Mouse (Mus musculus) midbrain, embryonic 15.5 days (tissue): ENCODE measurements around the gene Fars2. TPM values are rescaled to one million over a fixed set of nuclear protein-coding genes. Genes with fewer than 3 reads are reported as not detected.

Experiments used
- ATAC-seq: fragments of 200-750 bp; cut with Nextera tagmentation; replicated peaks from 2 replicates; pipeline ENCODE4 v1.8.0; 2017; ENCODE audit warnings: moderate TSS enrichment
- H3K27ac ChIP-seq: fragments of 300-500 bp; sonication (generic); 2 replicates; pipeline ENCODE4 v1.5.1; 2015; ENCODE audit warnings: mild to moderate bottlenecking, inconsistent platforms
- H3K27me3 ChIP-seq: fragments of 300-500 bp; sonication (generic); replicated peaks from 2 replicates; pipeline ENCODE4 v1.6.1; 2015; ENCODE audit warnings: inconsistent platforms
- H3K36me3 ChIP-seq: fragments of 300-500 bp; sonication (generic); replicated peaks from 2 replicates; pipeline ENCODE4 v1.6.1; 2015; ENCODE audit warnings: inconsistent platforms
- H3K4me1 ChIP-seq: fragments of 300-500 bp; sonication (generic); 2 replicates; pipeline ENCODE4 v1.6.1; 2015; ENCODE audit warnings: inconsistent platforms
- H3K4me2 ChIP-seq: fragments of 300-500 bp; sonication (generic); 2 replicates; pipeline ENCODE4 v1.6.1; 2015; ENCODE audit warnings: inconsistent platforms, mild to moderate bottlenecking, moderate library complexity
- H3K4me3 ChIP-seq: fragments of 300-500 bp; sonication (generic); 2 replicates; pipeline ENCODE4 v1.5.1; 2015; ENCODE audit warnings: mild to moderate bottlenecking, inconsistent platforms
- H3K9ac ChIP-seq: fragments of 300-500 bp; sonication (generic); 2 replicates; pipeline ENCODE4 v1.6.1; 2015; ENCODE audit warnings: mild to moderate bottlenecking, inconsistent platforms
- H3K9me3 ChIP-seq: fragments of 300-500 bp; sonication (generic); 2 replicates; pipeline ENCODE4 v1.6.1; 2016; ENCODE audit warnings: inconsistent platforms
- WGBS: fragments of 180-500 bp; shearing (Covaris S2); methylation state at CpG from one replicate; pipeline ENCODE4 v1.1.7; 2015; ENCODE audit warnings: mixed read lengths; 5-methylcytosine and 5-hydroxymethylcytosine counted together
- polyA plus RNA-seq: library from polyadenylated mRNA; unstranded; fragments of >200 nt; fragmentation: Nextera tagmentation; extraction: Ambion mirVana; gene quantifications from 2 replicates; pipeline ENCODE4 v1.2.1, GENCODE M21; 2015

Gene Fars2
- polyA plus RNA-seq, 1 experiment from 2014 or later = 24.2 TPM

DNA sequence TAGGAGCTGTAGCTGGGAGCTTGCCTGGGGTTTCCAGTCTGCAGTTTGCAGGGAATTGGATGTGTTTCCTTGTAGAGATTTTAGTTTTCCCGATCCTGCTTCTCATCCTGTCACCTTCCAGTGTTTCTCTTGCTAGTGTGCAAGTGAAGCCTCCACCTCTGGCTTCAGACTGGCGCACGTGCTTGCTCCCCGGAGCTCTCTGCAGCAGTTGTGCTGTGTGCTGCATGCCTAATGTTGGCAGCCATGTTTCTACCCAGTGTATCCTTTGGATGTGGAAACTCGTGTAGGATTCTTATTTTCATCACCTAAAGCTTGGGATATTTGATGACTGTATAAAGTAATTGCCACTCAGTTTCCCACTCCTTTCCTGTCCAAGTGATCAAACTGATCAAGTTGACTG, 140.0 kb downstream of the Fars2 start:
- peak overlapping the region; percentile 59; the same call in 1 of the 2 replicates for H3K27ac ChIP-seq
- no peaks in the 10 kb centered on the region for H3K4me1 ChIP-seq
- H3K4me3 ChIP-seq = no peak overlapping the region
- H3K9ac ChIP-seq = no peak overlapping the region
- H3K9me3 ChIP-seq = no peaks in the 10 kb centered on the region
- 0 out of 2 replicates have a peak overlapping the region, but pooled peaks have one; percentile 22 for H3K4me2 ChIP-seq
- no peaks in the 10 kb centered on the region for H3K27me3 ChIP-seq
- WGBS = 55% methylated on average over 5 of the region's 5 CpGs
- H3K36me3 ChIP-seq = no peaks in the 10 kb centered on the region
- peak; percentile 86; the same call in 1 of the 2 replicates for ATAC-seq

- H3K9me3 ChIP-seq = no peaks in the 10 kb centered on the region
- no peak overlapping the region for H3K4me2 ChIP-seq
- H3K27me3 ChIP-seq = no peaks in the 10 kb centered on the region
- no peak overlapping the region for H3K4me3 ChIP-seq
- H3K9ac ChIP-seq = no peak overlapping the region
- 79% methylated on average over 1 of the region's 1 CpGs for WGBS
- ATAC-seq = no peak
- no peak overlapping the region for H3K27ac ChIP-seq
- no peaks in the 10 kb centered on the region for H3K36me3 ChIP-seq
- H3K4me1 ChIP-seq = peaks cover 10% of the 10 kb centered on the region
These were observed 142.5 kb downstream of the Fars2 start for GRCm38 (mm10) chr13:36259754-36260153.

DNA sequence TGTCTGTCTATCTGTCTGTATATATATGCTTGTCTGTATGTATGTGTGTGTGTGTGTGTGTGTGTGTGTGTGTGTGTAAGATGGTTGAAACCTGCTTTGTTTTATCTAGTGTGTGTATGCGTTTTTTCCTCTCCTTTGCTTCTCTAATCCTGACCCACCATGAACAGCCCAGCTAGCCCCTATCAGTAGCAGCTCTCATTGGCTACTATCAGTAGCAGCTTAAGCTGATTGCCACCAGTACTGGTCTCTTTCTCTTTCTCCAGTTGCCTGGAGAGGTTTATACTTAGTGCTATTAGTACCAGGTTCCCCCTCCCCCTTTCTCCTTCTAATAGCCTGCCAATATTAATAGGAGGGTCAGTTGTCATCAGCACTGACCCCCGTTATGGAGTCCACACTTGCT, 144.1 kb downstream of the Fars2 start:
- H3K4me3 ChIP-seq = no peak overlapping the region
- no peak for ATAC-seq
- no peaks in the 10 kb centered on the region for H3K9me3 ChIP-seq
- H3K4me1 ChIP-seq = peaks cover 15% of the 10 kb centered on the region
- H3K4me2 ChIP-seq = no peak overlapping the region
- 67% methylated on average over 2 of the region's 2 CpGs for WGBS
- no peak overlapping the region for H3K9ac ChIP-seq
- no peaks in the 10 kb centered on the region for H3K36me3 ChIP-seq
- no peaks in the 10 kb centered on the region for H3K27me3 ChIP-seq
- H3K27ac ChIP-seq = no peak overlapping the region

DNA sequence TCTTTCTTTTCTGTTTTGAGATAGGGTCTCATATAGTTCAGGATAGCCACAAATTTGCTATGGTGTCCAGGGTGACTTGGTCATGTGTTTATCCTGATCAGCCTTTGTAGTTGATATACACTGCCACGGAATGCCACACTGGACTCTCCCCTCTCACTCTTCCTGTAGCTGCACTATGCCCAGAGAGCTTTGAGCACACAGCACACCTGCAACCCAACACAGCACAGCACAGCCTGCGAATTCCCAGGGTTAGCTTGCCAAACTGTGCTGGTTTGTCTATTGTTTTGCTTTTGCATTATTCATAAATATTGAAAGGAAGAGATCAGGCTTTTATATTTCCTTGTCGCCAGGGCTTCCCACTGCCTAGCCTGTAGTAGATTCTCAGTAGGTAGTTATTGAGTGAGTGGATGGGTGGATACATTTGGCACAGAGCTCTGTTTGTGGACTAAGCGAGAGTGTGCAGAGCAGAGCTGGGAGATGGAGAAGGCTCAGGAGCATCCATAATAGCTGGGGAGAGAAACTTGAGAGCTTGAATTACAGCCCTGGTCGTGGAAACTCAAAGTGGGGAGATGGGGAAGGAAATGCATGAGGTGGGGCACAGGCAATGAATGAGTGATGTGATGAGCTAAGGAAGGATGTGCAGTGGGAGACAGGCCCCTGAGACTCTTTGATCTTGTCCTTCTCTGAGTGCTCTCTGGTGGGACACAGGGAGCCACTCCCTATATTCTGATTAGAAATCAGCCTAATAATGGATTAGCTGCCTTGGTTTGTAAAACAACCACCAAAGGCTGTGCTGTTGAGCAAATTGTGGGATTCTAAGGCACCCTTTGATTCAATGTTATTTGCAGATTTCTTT, 146.3 kb downstream of the Fars2 start:
- Histone ChIP-seq H3K4me2 (no peak overlapping the region), H3K27ac (0 out of 2 replicates have a peak overlapping the region, but pooled peaks have one; percentile 12), H3K36me3 (no peaks in the 10 kb centered on the region), H3K9ac (no peak overlapping the region), H3K4me3 (no peak overlapping the region), H3K4me1 (peaks cover 15% of the 10 kb centered on the region), H3K9me3 (no peaks in the 10 kb centered on the region), H3K27me3 (no peaks in the 10 kb centered on the region)
- ATAC-seq = peak; percentile 58; the same call in 1 of the 2 replicates
- WGBS = 28% methylated on average over 5 of the region's 5 CpGs

- Histone ChIP-seq H3K27ac (no peak overlapping the region), H3K4me3 (no peak overlapping the region)
- ATAC-seq = no peak
These were observed 147.2 kb downstream of the Fars2 start for GRCm38 (mm10) chr13:36264391-36264790.

DNA sequence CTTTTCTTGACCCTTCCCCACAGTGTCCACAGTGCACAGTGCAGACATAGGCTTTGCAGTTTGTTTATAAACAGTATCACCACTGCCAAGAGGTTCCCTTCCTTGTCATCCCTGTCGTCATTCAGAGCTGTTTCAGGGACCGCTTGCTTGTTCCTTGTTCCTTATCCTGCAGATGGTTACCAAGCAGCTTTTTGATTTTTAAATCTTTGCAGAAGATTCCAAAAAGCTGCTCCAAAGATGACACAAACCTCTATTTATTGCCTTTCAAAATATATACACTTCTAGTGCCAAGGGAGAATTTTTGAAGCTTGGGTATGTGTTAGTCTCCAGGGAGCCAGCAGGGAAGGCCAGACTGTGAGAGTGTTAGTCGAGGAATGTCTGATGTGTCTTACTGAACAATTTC, 148.1 kb downstream of the Fars2 start:
- ATAC-seq = no peak
- 65% methylated on average over 3 of the region's 3 CpGs for WGBS

More at GRCm38 (mm10) chr13:36264391-36264790, 147.2 kb downstream of the Fars2 start:
- peaks cover 15% of the 10 kb centered on the region for H3K4me1 ChIP-seq
- 84% methylated on average over 5 of the region's 5 CpGs for WGBS
- H3K4me2 ChIP-seq = no peak overlapping the region
- no peak overlapping the region for H3K9ac ChIP-seq
- H3K27me3 ChIP-seq = no peaks in the 10 kb centered on the region
- H3K9me3 ChIP-seq = no peaks in the 10 kb centered on the region
- H3K36me3 ChIP-seq = no peaks in the 10 kb centered on the region

DNA sequence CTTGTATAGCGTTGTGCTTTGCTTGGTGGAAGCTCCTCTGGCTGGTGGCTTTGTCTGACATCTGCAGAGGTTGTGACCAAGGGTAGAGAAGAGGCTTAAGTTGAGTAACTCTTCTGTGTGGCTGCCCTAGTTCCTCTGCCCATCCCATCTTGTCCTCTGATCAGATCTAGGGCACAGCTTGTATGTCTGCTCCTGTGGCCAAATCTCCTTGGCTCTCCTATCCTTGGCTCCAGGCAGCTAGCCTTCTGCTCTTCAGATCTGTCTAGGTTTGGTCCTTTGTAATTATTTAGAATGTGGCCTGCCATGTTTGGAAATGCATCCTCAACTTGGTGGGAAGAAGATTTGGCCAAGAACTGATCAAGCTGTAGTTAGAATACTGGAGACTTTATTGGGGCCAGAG, 150.2 kb downstream of the Fars2 start:
- Histone ChIP-seq H3K4me1 (peaks cover 15% of the 10 kb centered on the region), H3K27ac (no peak overlapping the region), H3K9ac (no peak overlapping the region), H3K4me3 (no peak overlapping the region), H3K27me3 (no peaks in the 10 kb centered on the region), H3K36me3 (no peaks in the 10 kb centered on the region), H3K9me3 (no peaks in the 10 kb centered on the region), H3K4me2 (no peak overlapping the region)
- no peak for ATAC-seq
- WGBS = 93% methylated on average over 1 of the region's 1 CpGs

More for the DNA sequence above, 148.1 kb downstream of the Fars2 start:
- Histone ChIP-seq H3K36me3 (no peaks in the 10 kb centered on the region), H3K27me3 (no peaks in the 10 kb centered on the region), H3K4me3 (no peak overlapping the region), H3K4me1 (peaks cover 15% of the 10 kb centered on the region), H3K9ac (no peak overlapping the region), H3K4me2 (no peak overlapping the region), H3K27ac (no peak overlapping the region), H3K9me3 (no peaks in the 10 kb centered on the region)

- H3K4me2 ChIP-seq = no peak overlapping the region
These were observed 153.7 kb downstream of the Fars2 start for GRCm38 (mm10) chr13:36270867-36271266.

DNA sequence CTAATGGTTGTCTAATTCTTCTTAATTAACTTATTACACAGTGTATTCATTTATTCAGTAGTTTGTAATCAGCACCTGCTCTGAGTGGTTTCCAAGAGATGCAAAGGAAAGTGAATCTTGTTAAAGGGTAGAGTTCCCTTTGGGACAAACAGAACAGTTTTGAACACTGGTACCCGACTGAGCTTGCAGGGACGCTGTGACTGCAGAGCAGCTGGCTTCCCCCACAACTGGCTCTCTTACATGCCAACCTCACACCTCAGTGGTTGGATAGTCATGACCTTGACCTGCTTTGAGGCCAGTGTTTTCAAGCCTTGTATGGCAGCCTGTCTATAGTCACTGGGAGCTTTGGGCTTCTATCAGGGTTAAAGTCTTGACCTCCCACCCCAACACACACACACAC, 156.3 kb downstream of the Fars2 start:
- no peak for ATAC-seq
- H3K4me1 ChIP-seq = no peaks in the 10 kb centered on the region
- 63% methylated on average over 2 of the region's 2 CpGs for WGBS

More at GRCm38 (mm10) chr13:36270867-36271266, 153.7 kb downstream of the Fars2 start:
- Histone ChIP-seq H3K9me3 (no peaks in the 10 kb centered on the region), H3K27ac (no peak overlapping the region), H3K9ac (no peak overlapping the region), H3K36me3 (no peaks in the 10 kb centered on the region), H3K4me1 (no peaks in the 10 kb centered on the region), H3K4me3 (no peak overlapping the region), H3K27me3 (no peaks in the 10 kb centered on the region; the same call in 1 of the 2 replicates)
- WGBS = 78% methylated on average over 1 of the region's 1 CpGs
- ATAC-seq = no peak

GRCm38 (mm10) chr13:36276194-36276593, 159.0 kb downstream of the Fars2 start:
- H3K9ac ChIP-seq = no peak overlapping the region
- no peaks in the 10 kb centered on the region for H3K36me3 ChIP-seq
- peaks cover 4% of the 10 kb centered on the region for H3K27me3 ChIP-seq
- no peak overlapping the region for H3K4me2 ChIP-seq
- H3K4me1 ChIP-seq = no peaks in the 10 kb centered on the region
- 85% methylated on average over 2 of the region's 2 CpGs for WGBS
- no peaks in the 10 kb centered on the region for H3K9me3 ChIP-seq
- no peak overlapping the region for H3K4me3 ChIP-seq
- ATAC-seq = no peak
- H3K27ac ChIP-seq = no peak overlapping the region

More for the DNA sequence above, 156.3 kb downstream of the Fars2 start:
- Histone ChIP-seq H3K9me3 (no peaks in the 10 kb centered on the region), H3K27ac (no peak overlapping the region), H3K4me3 (no peak overlapping the region), H3K27me3 (no peaks in the 10 kb centered on the region; the same call in 1 of the 2 replicates), H3K36me3 (no peaks in the 10 kb centered on the region), H3K9ac (no peak overlapping the region), H3K4me2 (no peak overlapping the region)

DNA sequence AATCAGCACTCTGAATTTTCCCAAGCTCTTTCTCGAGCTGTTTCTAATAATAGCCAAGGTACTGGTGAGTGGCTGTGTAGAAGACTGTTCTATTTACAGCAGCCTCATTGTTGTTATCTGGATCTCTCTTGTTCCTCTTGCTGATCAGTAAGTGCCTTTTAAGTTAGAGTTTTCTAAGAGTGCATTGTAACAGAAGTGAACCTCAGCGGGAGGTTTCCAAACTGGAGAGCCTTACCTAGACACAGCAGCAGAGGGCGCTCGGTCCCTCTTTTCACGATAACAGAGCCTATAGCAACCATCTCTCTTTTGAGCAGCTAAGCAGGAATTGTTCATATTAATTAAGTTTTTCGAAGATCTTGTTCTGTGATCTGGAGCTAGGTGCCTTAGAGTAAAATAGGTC, 164.8 kb downstream of the Fars2 start:
- Histone ChIP-seq H3K4me3 (no peak overlapping the region), H3K27me3 (peaks cover 9% of the 10 kb centered on the region; the same call in 1 of the 2 replicates)
- under 1% methylated on average over 6 of the region's 6 CpGs for WGBS

DNA sequence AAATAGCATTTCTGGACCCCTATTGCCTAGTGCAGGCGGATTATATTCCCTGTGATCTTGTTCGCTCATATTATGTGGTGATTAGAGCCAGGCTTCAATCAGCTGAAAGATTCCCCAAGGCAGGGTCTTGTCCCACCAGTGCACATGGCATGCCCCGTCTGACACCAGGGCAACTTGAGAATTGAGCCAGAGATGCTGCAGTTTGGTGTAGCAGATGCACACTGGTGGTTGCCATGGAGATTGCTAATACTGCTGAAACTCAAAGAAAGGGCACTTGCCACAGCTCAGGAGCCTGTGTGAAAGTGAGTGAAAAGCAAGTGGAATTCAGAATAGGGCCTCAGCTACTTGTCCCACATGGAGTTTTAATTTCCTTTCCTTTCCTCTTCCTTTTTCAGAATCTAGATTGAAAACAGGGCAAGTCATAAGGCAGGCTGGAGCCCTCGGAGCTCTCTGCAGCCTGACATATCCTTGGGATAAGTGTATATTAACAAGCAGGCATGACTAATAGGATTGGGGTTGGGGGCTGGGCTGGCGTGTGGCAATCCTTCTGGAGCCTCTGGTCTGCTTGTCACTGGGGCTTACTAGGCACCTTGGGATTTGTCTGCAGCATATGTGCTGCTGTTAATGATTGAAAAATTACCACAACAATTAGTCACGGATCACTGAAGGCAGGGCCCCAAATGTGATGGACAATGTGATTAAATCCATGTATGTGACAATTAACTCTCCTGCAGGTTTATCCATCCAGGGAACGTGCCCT, 165.8 kb downstream of the Fars2 start:
- Histone ChIP-seq H3K4me2 (peak overlapping the region; percentile 37), H3K27me3 (peaks cover 10% of the 10 kb centered on the region), H3K9me3 (no peaks in the 10 kb centered on the region), H3K27ac (peak overlapping the region; percentile 89), H3K4me3 (no peak overlapping the region), H3K36me3 (no peaks in the 10 kb centered on the region), H3K4me1 (peaks cover 33% of the 10 kb centered on the region), H3K9ac (peak overlapping the region; percentile 29)
- ATAC-seq = peak; percentile 95
- 6% methylated on average over 7 of the region's 7 CpGs for WGBS

More for the DNA sequence above, 164.8 kb downstream of the Fars2 start:
- Histone ChIP-seq H3K4me2 (peak overlapping the region; percentile 37), H3K9me3 (no peaks in the 10 kb centered on the region), H3K27ac (peak overlapping the region; percentile 89), H3K4me1 (peaks cover 33% of the 10 kb centered on the region), H3K9ac (peak overlapping the region; percentile 29; the same call in 1 of the 2 replicates), H3K36me3 (no peaks in the 10 kb centered on the region)
- peak; percentile 65 for ATAC-seq
